Comparison of ENCODE assay signal across 8 mouse cellular contexts in genomic region chr7:98321083-98321482, GRCm38 (mm10). TPM values are rescaled to one million over a fixed set of nuclear protein-coding genes. Genes with fewer than 3 reads are reported as not detected.
DNase-seq lines count a peak whose midpoint lies in the region; ATAC-seq and TF ChIP-seq lines count a peak whose summit lies in the region.

TSS of gene Acer3 (minus strand) at chr7:98321208.

- no peak within 1 kb of the TSS for H3K4me2 ChIP-seq in midbrain, embryonic 16.5 days (ENCODE audit: low read length)

- TF ChIP-seq POLR2A in cerebellum, adult 2 months (IDR thresholded peaks at IDR 0.05; ENCODE audit: borderline replicate concordance, insufficient read depth, low read length) = no peak

- DNase-seq in cerebellum, adult 2 months = no peak
- DNase-seq in cerebellum, adult 11-12 months = no peak
- no peak for DNase-seq in G1E (ENCODE audit: low spot score)
- DNase-seq in left cerebral cortex, adult 8-10 months (ENCODE audit: low spot score in 2 of 2) = no peak
- DNase-seq in urinary bladder, adult 18-20 months (ENCODE audit: low spot score in 2 of 2) = no peak
- DNase-seq in retina, postnatal 1 day = no peak

- 99% methylated on average over 2 of the region's 2 CpGs for WGBS in cerebellum, adult 2 months
- 84% methylated on average over 2 of the region's 2 CpGs for WGBS in midbrain, embryonic 16.5 days

- peaks cover 6% of the 10 kb centered on the region for H3K4me1 ChIP-seq in cerebellum, adult 2 months (ENCODE audit: control insufficient read depth, insufficient read depth, low read length)
- H3K4me1 ChIP-seq in G1E (ENCODE audit: insufficient read depth, low read depth, low read length) = peaks cover 32% of the 10 kb centered on the region
- H3K4me1 ChIP-seq in midbrain, embryonic 16.5 days (ENCODE audit: control insufficient read depth, insufficient read depth, low read length) = no peaks in the 10 kb centered on the region

- no peaks in the 10 kb centered on the region for H3K9me3 ChIP-seq in G1E (replicated peaks)
- no peaks in the 10 kb centered on the region for H3K9me3 ChIP-seq in midbrain, embryonic 16.5 days (replicated peaks; ENCODE audit: control insufficient read depth, low read length, poor library complexity, severe bottlenecking)

- no peaks in the 10 kb centered on the region for H3K27me3 ChIP-seq in cerebellum, adult 2 months (ENCODE audit: control insufficient read depth, insufficient read depth, low read length)
- peaks cover 8% of the 10 kb centered on the region for H3K27me3 ChIP-seq in G1E (ENCODE audit: insufficient read depth, low read length)
- no peaks in the 10 kb centered on the region for H3K27me3 ChIP-seq in midbrain, embryonic 16.5 days (ENCODE audit: control insufficient read depth, insufficient read depth, low read depth, low read length)

- H3K36me3 ChIP-seq in G1E (replicated peaks) = no peaks in the 10 kb centered on the region
- no peaks in the 10 kb centered on the region for H3K36me3 ChIP-seq in midbrain, embryonic 16.5 days (ENCODE audit: control insufficient read depth, insufficient read depth, low read length)

- ATAC-seq in G1E (ENCODE audit: extremely low read depth, insufficient number of reproducible peaks, low FRiP score, poor library complexity, severe bottlenecking) = no peak
- peak; percentile 78 for ATAC-seq in granulocyte monocyte progenitor cell, adult 5-6 weeks (replicated peaks; ENCODE audit: poor library complexity, severe bottlenecking)
- ATAC-seq in midbrain, embryonic 16.5 days = no peak

- TF ChIP-seq CTCF in cerebellum, adult 2 months (IDR thresholded peaks at IDR 0.05; ENCODE audit: borderline replicate concordance, insufficient read depth, low read depth, low read length) = no peak
- no peak for TF ChIP-seq CTCF in G1E (IDR thresholded peaks at IDR 0.05; ENCODE audit: low read depth, low read length)

- H3K9ac ChIP-seq in midbrain, embryonic 16.5 days (ENCODE audit: low read depth, low read length) = no peak within 1 kb of the TSS

- H3K27ac ChIP-seq in cerebellum, adult 2 months (ENCODE audit: insufficient read depth, low read length) = no peak within 1 kb of the TSS
- H3K27ac ChIP-seq in midbrain, embryonic 16.5 days (ENCODE audit: low read length) = no peak within 1 kb of the TSS

- no peak within 1 kb of the TSS for H3K4me3 ChIP-seq in cerebellum, adult 2 months (replicated peaks; ENCODE audit: insufficient read depth, low read depth, low read length)
- no peak within 1 kb of the TSS for H3K4me3 ChIP-seq in G1E (ENCODE audit: low read depth, low read length)
- no peak within 1 kb of the TSS for H3K4me3 ChIP-seq in midbrain, embryonic 16.5 days (ENCODE audit: low read depth, low read length)

RNA-seq across cellular contexts. Expression of gene Acer3, which starts in this region (rescaled TPM):
- 11.5 and 11.8 TPM in 2 replicates for polyA plus RNA-seq in cerebellum, adult 2 months (2012; rRNA removed)
- total RNA-seq in G1E (2014; fragmentation: Nextera tagmentation) (67.7 and 88.3 TPM in 2 replicates), G1E (2017) (133 and 145 TPM in 2 replicates)
- polyA plus RNA-seq in G1E (2012) = 5.7 and 12.1 TPM in 2 replicates
- total RNA-seq in granulocyte monocyte progenitor cell, adult 5-6 weeks (2014; fragmentation: Nextera tagmentation) = 42.7 and 49.6 TPM in 2 replicates
- 42.1 and 48.8 TPM in 2 replicates for total RNA-seq in granulocyte monocyte progenitor cell, adult 5-6 weeks (2017)
- 10 to 100 TPM; 25.1 to 27.2 (median 25.5) TPM for total RNA-seq in left cerebral cortex, adult 8-10 months (2022)
- 20.6 and 22.5 TPM in 2 replicates for polyA plus RNA-seq in midbrain, embryonic 16.5 days (2015; fragmentation: Nextera tagmentation; extraction: Ambion mirVana)
